Mouse (Mus musculus) neural tube, embryonic 15.5 days (tissue): ENCODE data around the gene Fam166b. TPM values are rescaled to one million over a fixed set of nuclear protein-coding genes. Genes with fewer than 3 reads are reported as not detected.

ENCODE experiments used
- ATAC-seq: fragments of 200-750 bp; cut with Nextera tagmentation; 2 replicates; pipeline ENCODE4 v1.8.0; 2017; ENCODE audit warnings: mild to moderate bottlenecking, moderate TSS enrichment, moderate library complexity; ENCODE audit not compliant: low FRiP score
- H3K27ac ChIP-seq: fragments of 300-500 bp; sonication (generic); replicated peaks from 2 replicates; pipeline ENCODE4 v1.5.1; 2015; ENCODE audit warnings: mild to moderate bottlenecking, inconsistent platforms
- H3K27me3 ChIP-seq: fragments of 300-500 bp; sonication (generic); replicated peaks from 2 replicates; pipeline ENCODE4 v1.6.1; 2015; ENCODE audit warnings: inconsistent platforms
- H3K36me3 ChIP-seq: fragments of 300-500 bp; sonication (generic); 2 replicates; pipeline ENCODE4 v1.6.1; 2015; ENCODE audit warnings: inconsistent platforms
- H3K4me1 ChIP-seq: fragments of 300-500 bp; sonication (generic); 2 replicates; pipeline ENCODE4 v1.6.1; 2015; ENCODE audit warnings: inconsistent platforms
- H3K4me2 ChIP-seq: fragments of 300-500 bp; sonication (generic); 2 replicates; pipeline ENCODE4 v1.6.1; 2015; ENCODE audit warnings: inconsistent platforms, mild to moderate bottlenecking, moderate library complexity
- H3K4me3 ChIP-seq: fragments of 300-500 bp; sonication (generic); replicated peaks from 2 replicates; pipeline ENCODE4 v1.5.1; 2015; ENCODE audit warnings: mild to moderate bottlenecking, inconsistent platforms
- H3K9ac ChIP-seq: fragments of 300-500 bp; sonication (generic); replicated peaks from 2 replicates; pipeline ENCODE4 v1.6.1; 2015; ENCODE audit warnings: mild to moderate bottlenecking, inconsistent platforms
- H3K9me3 ChIP-seq: fragments of 300-500 bp; sonication (generic); replicated peaks from 2 replicates; pipeline ENCODE4 v1.6.1; 2016; ENCODE audit warnings: inconsistent platforms
- WGBS: fragments of 180-500 bp; shearing (Covaris S2); methylation state at CpG from one replicate; pipeline ENCODE4 v1.1.7; 2015; ENCODE audit warnings: mixed read lengths; 5-methylcytosine and 5-hydroxymethylcytosine counted together
- polyA plus RNA-seq: library from polyadenylated mRNA; unstranded; fragments of >200 nt; fragmentation: Nextera tagmentation; extraction: Ambion mirVana; gene quantifications from 2 replicates; pipeline ENCODE4 v1.2.1, GENCODE M21; 2015

The Fam166b gene
- polyA plus RNA-seq, result 1.7 and 2.6 TPM in 2 replicates

GRCm38 (mm10) chr4:43428946-43429345 lies at the start of gene Fam166b:
Gene Fam166b, minus strand, starts transcription at chr4:43429134.
- H3K4me2 ChIP-seq, result peak within 1 kb of the TSS; percentile 17; the same call in 1 of the 2 replicates
- peaks cover 29% of the 10 kb centered on the region for H3K4me1 ChIP-seq
- H3K27me3 ChIP-seq, result peaks cover 20% of the 10 kb centered on the region
- no peak within 1 kb of the TSS for H3K4me3 ChIP-seq
- no peaks in the 10 kb centered on the region for H3K9me3 ChIP-seq
- 9% methylated on average over 10 of the region's 10 CpGs for WGBS
- H3K9ac ChIP-seq, result no peak within 1 kb of the TSS
- peak; percentile 21; the same call in 1 of the 2 replicates for ATAC-seq
- H3K27ac ChIP-seq, result peak within 1 kb of the TSS; percentile 60
- peaks cover 35% of the 10 kb centered on the region for H3K36me3 ChIP-seq

DNA sequence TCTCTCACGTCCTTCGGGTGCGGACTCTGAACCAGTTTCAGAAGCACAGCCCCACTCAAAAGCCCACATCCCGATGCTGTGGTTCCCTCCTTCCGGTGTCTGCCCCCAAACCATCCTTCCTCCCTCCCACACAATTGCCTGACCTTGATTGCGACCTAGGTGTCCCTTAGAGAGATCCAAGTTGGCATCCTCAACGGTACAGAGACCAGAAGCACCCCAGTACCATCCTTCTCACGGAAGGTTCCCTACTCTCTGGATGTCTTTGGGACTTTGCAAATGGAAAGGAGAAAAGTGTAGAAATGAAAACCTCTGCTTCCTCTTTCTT lies 49.6 kb upstream of the Fam166b start:
- H3K4me1 ChIP-seq, result 0 out of 2 replicates have a peak, but pooled peaks cover 4% of the 10 kb centered on the region
- no peak overlapping the region for H3K9ac ChIP-seq
- no peak overlapping the region; the same call in 1 of the 2 replicates for H3K27ac ChIP-seq
- peak; percentile 32; the same call in 1 of the 2 replicates for ATAC-seq
- peak overlapping the region; percentile 33 for H3K4me3 ChIP-seq
- WGBS, result 43% methylated on average over 8 of the region's 8 CpGs
- no peaks in the 10 kb centered on the region for H3K9me3 ChIP-seq
- H3K36me3 ChIP-seq, result no peaks in the 10 kb centered on the region
- peak overlapping the region; percentile 57 for H3K4me2 ChIP-seq
- H3K27me3 ChIP-seq, result no peaks in the 10 kb centered on the region

GRCm38 (mm10) chr4:43477857-43478533 lies 49.1 kb upstream of the Fam166b start:
- no peaks in the 10 kb centered on the region for H3K36me3 ChIP-seq

DNA sequence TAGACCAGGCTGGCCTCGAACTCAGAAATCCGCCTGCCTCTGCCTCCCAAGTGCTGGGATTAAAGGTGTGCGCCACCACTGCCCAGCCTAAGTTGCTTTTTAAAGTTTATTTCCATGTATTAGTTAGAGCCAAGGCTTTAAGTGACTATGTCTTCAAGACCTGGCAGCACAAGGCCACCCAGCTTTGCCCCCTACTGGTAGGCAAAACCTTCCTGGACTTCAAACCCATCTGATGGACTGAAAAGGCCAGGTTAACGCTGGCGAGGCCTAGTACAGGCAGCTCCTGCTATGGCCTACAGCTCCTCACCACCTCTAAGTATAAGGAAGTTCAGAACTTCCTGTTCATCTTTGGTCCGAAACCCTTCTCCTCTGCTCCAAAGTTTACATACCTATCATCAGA lies 47.7 kb upstream of the Fam166b start:
- Histone ChIP-seq H3K4me3 (no peak overlapping the region), H3K9ac (no peak overlapping the region), H3K4me1 (0 out of 2 replicates have a peak, but pooled peaks cover 4% of the 10 kb centered on the region), H3K27ac (no peak overlapping the region), H3K27me3 (no peaks in the 10 kb centered on the region), H3K4me2 (no peak overlapping the region), H3K36me3 (no peaks in the 10 kb centered on the region), H3K9me3 (no peaks in the 10 kb centered on the region)
- no peak for ATAC-seq
- WGBS, result 89% methylated on average over 6 of the region's 6 CpGs

More at GRCm38 (mm10) chr4:43477857-43478533, 49.1 kb upstream of the Fam166b start:
- Histone ChIP-seq H3K27ac (no peak overlapping the region; the same call in 1 of the 2 replicates), H3K4me3 (peak overlapping the region; percentile 33), H3K27me3 (no peaks in the 10 kb centered on the region), H3K9me3 (no peaks in the 10 kb centered on the region), H3K4me1 (0 out of 2 replicates have a peak, but pooled peaks cover 4% of the 10 kb centered on the region), H3K4me2 (peak overlapping the region; percentile 57), H3K9ac (no peak overlapping the region)
- ATAC-seq, result peak; percentile 94
- WGBS, result 16% methylated on average over 11 of the region's 11 CpGs

GRCm38 (mm10) chr4:43473636-43474035 lies 44.7 kb upstream of the Fam166b start:
- H3K27ac ChIP-seq, result no peak overlapping the region
- no peaks in the 10 kb centered on the region for H3K27me3 ChIP-seq
- no peak overlapping the region for H3K9ac ChIP-seq
- H3K9me3 ChIP-seq, result no peaks in the 10 kb centered on the region
- WGBS, result 81% methylated on average over 1 of the region's 1 CpGs
- no peak for ATAC-seq
- H3K36me3 ChIP-seq, result no peaks in the 10 kb centered on the region
- no peak overlapping the region for H3K4me3 ChIP-seq
- 0 out of 2 replicates have a peak, but pooled peaks cover 4% of the 10 kb centered on the region for H3K4me1 ChIP-seq
- H3K4me2 ChIP-seq, result no peak overlapping the region

- H3K4me2 ChIP-seq, result no peak overlapping the region
- H3K4me3 ChIP-seq, result no peak overlapping the region
- no peaks in the 10 kb centered on the region for H3K36me3 ChIP-seq
- no peak overlapping the region for H3K9ac ChIP-seq
- whole genome bisulfite sequencing, result 95% methylated on average over 10 of the region's 10 CpGs
- no peak overlapping the region for H3K27ac ChIP-seq
- ATAC-seq, result no peak
- H3K9me3 ChIP-seq, result no peaks in the 10 kb centered on the region
- no peaks in the 10 kb centered on the region for H3K27me3 ChIP-seq
- no peaks in the 10 kb centered on the region for H3K4me1 ChIP-seq
Observed at GRCm38 (mm10) chr4:43470301-43470700, 41.4 kb upstream of the Fam166b start.

GRCm38 (mm10) chr4:43466872-43467271 lies 37.9 kb upstream of the Fam166b start:
- no peak overlapping the region for H3K4me3 ChIP-seq
- no peaks in the 10 kb centered on the region for H3K4me1 ChIP-seq
- no peak overlapping the region for H3K9ac ChIP-seq
- H3K4me2 ChIP-seq, result no peak overlapping the region
- no peak overlapping the region for H3K27ac ChIP-seq
- H3K36me3 ChIP-seq, result no peaks in the 10 kb centered on the region
- ATAC-seq, result no peak
- no peaks in the 10 kb centered on the region for H3K27me3 ChIP-seq
- 87% methylated on average over 7 of the region's 7 CpGs for WGBS
- no peaks in the 10 kb centered on the region for H3K9me3 ChIP-seq

DNA sequence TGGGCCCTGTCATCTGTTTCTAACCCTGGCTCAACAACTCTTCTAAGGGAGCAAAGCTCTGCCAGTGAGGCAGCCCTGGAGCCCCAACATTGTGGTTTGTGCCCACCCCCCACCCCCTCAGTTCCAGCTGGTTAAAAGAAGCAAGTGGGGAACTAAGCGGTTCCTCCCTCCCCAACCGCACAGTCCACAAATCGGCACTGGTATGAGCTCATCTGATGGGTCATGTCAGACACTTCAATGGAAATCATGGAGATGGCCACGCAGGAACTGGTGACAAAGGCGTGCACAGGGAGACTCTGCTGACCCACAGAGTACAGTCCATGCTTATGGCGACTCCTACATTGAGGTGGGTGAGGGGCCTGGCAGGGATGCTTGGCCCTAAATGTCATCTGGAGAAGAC lies 37.0 kb upstream of the Fam166b start:
- H3K36me3 ChIP-seq, result no peaks in the 10 kb centered on the region
- no peak overlapping the region for H3K27ac ChIP-seq
- no peak overlapping the region for H3K4me3 ChIP-seq
- no peaks in the 10 kb centered on the region for H3K27me3 ChIP-seq
- H3K4me1 ChIP-seq, result no peaks in the 10 kb centered on the region
- no peak overlapping the region for H3K9ac ChIP-seq
- ATAC-seq, result no peak
- WGBS, result 92% methylated on average over 6 of the region's 6 CpGs
- H3K4me2 ChIP-seq, result no peak overlapping the region
- H3K9me3 ChIP-seq, result no peaks in the 10 kb centered on the region

GRCm38 (mm10) chr4:43463102-43463501 lies 34.2 kb upstream of the Fam166b start:
- no peaks in the 10 kb centered on the region for H3K4me1 ChIP-seq
- no peak overlapping the region for H3K4me2 ChIP-seq

DNA sequence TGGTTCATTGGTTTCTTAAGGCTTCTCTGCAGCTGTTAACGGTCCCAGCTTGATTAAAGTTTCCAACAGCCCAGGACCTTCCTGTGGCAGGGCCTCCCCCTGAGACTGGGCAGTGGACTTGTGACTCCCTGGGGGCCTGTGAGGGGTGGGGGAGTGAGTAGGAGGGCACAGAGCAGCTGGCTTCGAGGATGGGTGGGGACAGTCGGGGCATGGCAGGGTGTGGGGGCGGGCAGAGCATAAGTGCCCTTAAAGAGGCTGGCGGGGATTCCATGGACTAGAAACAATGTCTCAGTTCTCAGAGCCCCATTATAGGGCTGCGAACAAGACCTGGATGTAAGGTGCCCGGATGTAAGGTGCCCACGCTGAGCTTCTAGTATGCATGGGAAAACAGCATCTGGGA lies 28.2 kb upstream of the Fam166b start:
- Histone ChIP-seq H3K4me1 (peaks cover 18% of the 10 kb centered on the region), H3K36me3 (no peaks in the 10 kb centered on the region), H3K4me3 (no peak overlapping the region), H3K4me2 (no peak overlapping the region), H3K27me3 (peaks cover 21% of the 10 kb centered on the region), H3K9me3 (no peaks in the 10 kb centered on the region), H3K9ac (no peak overlapping the region), H3K27ac (no peak overlapping the region)
- 25% methylated on average over 8 of the region's 8 CpGs for WGBS
- no peak for ATAC-seq

More at GRCm38 (mm10) chr4:43463102-43463501, 34.2 kb upstream of the Fam166b start:
- 96% methylated on average over 5 of the region's 5 CpGs for WGBS
- Histone ChIP-seq H3K27ac (no peak overlapping the region), H3K4me3 (no peak overlapping the region), H3K9me3 (no peaks in the 10 kb centered on the region), H3K9ac (no peak overlapping the region), H3K27me3 (no peaks in the 10 kb centered on the region), H3K36me3 (no peaks in the 10 kb centered on the region)
- no peak for ATAC-seq

GRCm38 (mm10) chr4:43456470-43456869 lies 27.5 kb upstream of the Fam166b start:
- WGBS, result 35% methylated on average over 4 of the region's 4 CpGs
- no peak overlapping the region for H3K27ac ChIP-seq
- H3K9ac ChIP-seq, result no peak overlapping the region
- H3K4me2 ChIP-seq, result no peak overlapping the region
- no peaks in the 10 kb centered on the region for H3K36me3 ChIP-seq
- H3K27me3 ChIP-seq, result peaks cover 23% of the 10 kb centered on the region
- H3K4me3 ChIP-seq, result no peak overlapping the region
- ATAC-seq, result no peak
- peaks cover 18% of the 10 kb centered on the region for H3K4me1 ChIP-seq
- H3K9me3 ChIP-seq, result no peaks in the 10 kb centered on the region
